Mouse (Mus musculus) CH12.LX (cell line): ENCODE data around the gene Gphb5. TPM values are rescaled to one million over a fixed set of nuclear protein-coding genes. Genes with fewer than 3 reads are reported as not detected.

Source experiments
- DNase-seq: peaks from one replicate; pipeline ENCODE4 v3.0.0-alpha.2; 2013; ENCODE audit errors: extremely low read depth
- H3K27ac ChIP-seq: 2 replicates; pipeline ENCODE4 v1.5.1; 2012; ENCODE audit warnings: low read depth, mild to moderate bottlenecking, control low read depth, moderate library complexity; ENCODE audit not compliant: insufficient read depth
- H3K27me3 ChIP-seq: replicated peaks from 2 replicates; pipeline ENCODE3; 2012; ENCODE audit warnings: inconsistent platforms
- H3K36me3 ChIP-seq, 2 experiments: replicated peaks in 1 of 2; 2 replicates each; pipeline versions ENCODE3 to v1.6.1; 2012; ENCODE audit warnings: inconsistent platforms in 1 of 2, low read length in 1 of 2, mild to moderate bottlenecking in 1 of 2, mixed read lengths in 1 of 2, moderate library complexity in 1 of 2; ENCODE audit not compliant: control insufficient read depth in 1 of 2, insufficient read depth in 1 of 2
- H3K4me1 ChIP-seq, 2 experiments: 2 replicates each; pipeline ENCODE4 v1.6.1; 2012; ENCODE audit warnings: inconsistent platforms in 1 of 2, moderate library complexity in 1 of 2; ENCODE audit not compliant: insufficient read depth in 2 of 2, control insufficient read depth in 1 of 2
- H3K4me2 ChIP-seq: 2 replicates; pipeline ENCODE4 v1.6.1; 2012; ENCODE audit warnings: low read depth, mild to moderate bottlenecking, control low read depth; ENCODE audit not compliant: poor library complexity, insufficient read depth, severe bottlenecking
- H3K4me3 ChIP-seq, 3 experiments: fragments of 150-350 bp in 1 of 3; sonication (generic) in 1 of 3; replicated peaks in 1 of 3; 2 replicates each; pipeline versions ENCODE3 to v1.5.1; 2011 to 2012; ENCODE audit warnings: low read depth in 2 of 3, low read length in 2 of 3, mild to moderate bottlenecking in 2 of 3, moderate library complexity in 2 of 3, control low read depth in 1 of 3, improper control_type of control experiment in 1 of 3, inconsistent platforms in 1 of 3, mixed read lengths in 1 of 3; ENCODE audit not compliant: poor library complexity in 1 of 3
- H3K79me2 ChIP-seq: replicated peaks from 2 replicates; pipeline ENCODE4 v1.6.1; 2012; ENCODE audit warnings: mild to moderate bottlenecking, moderate library complexity; ENCODE audit not compliant: control insufficient read depth, poor library complexity, insufficient read depth, severe bottlenecking; ENCODE audit errors: extremely low read depth
- H3K9ac ChIP-seq: 2 replicates; pipeline ENCODE4 v1.6.1; 2012; ENCODE audit warnings: low read depth, mild to moderate bottlenecking, control low read depth, moderate library complexity; ENCODE audit not compliant: insufficient read depth
- H3K9me3 ChIP-seq: replicated peaks from 2 replicates; pipeline ENCODE3; 2012; ENCODE audit warnings: low read length, inconsistent platforms, mixed read lengths
- BHLHE40 ChIP-seq: IDR thresholded peaks from 2 replicates; pipeline ENCODE4 v1.6.1; 2011; ENCODE audit warnings: mild to moderate bottlenecking, low read depth, low read length, improper control_type of control experiment
- CHD1 ChIP-seq: IDR thresholded peaks from 2 replicates; pipeline ENCODE4 v1.6.1; 2012; ENCODE audit warnings: low read depth, low read length, improper control_type of control experiment, inconsistent platforms
- CTCF ChIP-seq, 2 experiments: IDR thresholded peaks in 1 of 2; conservative IDR thresholded peaks in 1 of 2; 2 replicates each; pipeline ENCODE4 v1.5.1; 2011 to 2012; ENCODE audit warnings: low read depth in 2 of 2, low read length in 2 of 2, improper control_type of control experiment in 1 of 2, inconsistent platforms in 1 of 2, mild to moderate bottlenecking in 1 of 2, moderate library complexity in 1 of 2
- ELF1 ChIP-seq: IDR thresholded peaks from 2 replicates; pipeline ENCODE4 v1.6.1; 2014; ENCODE audit warnings: low read depth, mild to moderate bottlenecking, inconsistent platforms, low read length, improper control_type of control experiment
- ETS1 ChIP-seq: conservative IDR thresholded peaks from 2 replicates; pipeline ENCODE4 v1.6.1; 2012; ENCODE audit warnings: low read depth, mild to moderate bottlenecking, inconsistent platforms, low read length, improper control_type of control experiment, moderate library complexity
- HCFC1 ChIP-seq: IDR thresholded peaks from 2 replicates; pipeline ENCODE4 v1.6.1; 2012; ENCODE audit warnings: low read depth, mild to moderate bottlenecking, inconsistent platforms, low read length, improper control_type of control experiment
- IRF4 ChIP-seq: IDR thresholded peaks from 2 replicates; pipeline ENCODE4 v1.6.1; 2014; ENCODE audit warnings: low read depth, mild to moderate bottlenecking, inconsistent platforms, low read length, improper control_type of control experiment
- JUND ChIP-seq: conservative IDR thresholded peaks from 2 replicates; pipeline ENCODE4 v1.6.1; 2011; ENCODE audit warnings: low read depth, low read length, improper control_type of control experiment
- MAFK ChIP-seq: IDR thresholded peaks from 2 replicates; pipeline ENCODE4 v1.6.1; 2011; ENCODE audit warnings: low read length, improper control_type of control experiment; ENCODE audit not compliant: insufficient replicate concordance
- MXI1 ChIP-seq: IDR thresholded peaks from 2 replicates; pipeline ENCODE4 v1.6.1; 2011; ENCODE audit warnings: mild to moderate bottlenecking, low read depth, low read length, improper control_type of control experiment
- MYC ChIP-seq: IDR thresholded peaks from 2 replicates; pipeline ENCODE4 v1.6.1; 2011; ENCODE audit warnings: low read depth, mild to moderate bottlenecking, improper control_type of control experiment, low read length
- NELFE ChIP-seq: IDR thresholded peaks from 2 replicates; pipeline ENCODE4 v1.6.1; 2011; ENCODE audit warnings: low read depth, low read length, improper control_type of control experiment
- PAX5 ChIP-seq: IDR thresholded peaks from 2 replicates; pipeline ENCODE4 v1.6.1; 2012; ENCODE audit warnings: low read length, inconsistent platforms, mixed read lengths
- POLR2AphosphoS2 ChIP-seq: IDR thresholded peaks from 2 replicates; pipeline ENCODE4 v1.6.1; 2011; ENCODE audit warnings: low read depth, low read length, improper control_type of control experiment
- RCOR1 ChIP-seq: conservative IDR thresholded peaks from 2 replicates; pipeline ENCODE4 v1.6.1; 2012; ENCODE audit warnings: low read depth, mild to moderate bottlenecking, inconsistent platforms, low read length, improper control_type of control experiment
- SMC3 ChIP-seq: IDR thresholded peaks from 2 replicates; pipeline ENCODE4 v1.6.1; 2011; ENCODE audit warnings: low read depth, low read length, improper control_type of control experiment
- TBP ChIP-seq: conservative IDR thresholded peaks from 2 replicates; pipeline ENCODE4 v1.6.1; 2011; ENCODE audit warnings: low read depth, low read length, improper control_type of control experiment
- USF1 ChIP-seq: IDR thresholded peaks from 2 replicates; pipeline ENCODE4 v1.6.1; 2014; ENCODE audit warnings: low read depth, mild to moderate bottlenecking, inconsistent platforms, low read length, improper control_type of control experiment
- USF2 ChIP-seq: conservative IDR thresholded peaks from 2 replicates; pipeline ENCODE4 v1.6.1; 2011; ENCODE audit warnings: low read depth, low read length, improper control_type of control experiment
- ZKSCAN1 ChIP-seq: IDR thresholded peaks from 2 replicates; pipeline ENCODE4 v1.6.1; 2012; ENCODE audit warnings: low read depth, inconsistent platforms, low read length, improper control_type of control experiment, borderline replicate concordance
- ZNF384 ChIP-seq: IDR thresholded peaks from 2 replicates; pipeline ENCODE4 v1.6.1; 2012; ENCODE audit warnings: low read depth, low read length, improper control_type of control experiment, inconsistent platforms
- dilution Hi-C: fragments of 300-500 bp; cut with MboI; formaldehyde crosslinking; loops from 2 replicates; pipeline ENCODE4 v1.14.3; 2020; ENCODE audit warnings: low sequenced_read_pairs; ENCODE audit not compliant: extremely low pct_unique_long_range_greater_than_20kb, extremely low pct_ligation_motif_present
- in situ Hi-C: fragments of 300-500 bp; cut with MboI; formaldehyde crosslinking; loops from 3 replicates; pipeline ENCODE4 v1.14.3; 2019; ENCODE audit warnings: low sequenced_read_pairs, low pct_ligation_motif_present, low pct_unique_long_range_greater_than_20kb, mixed read lengths
- polyA plus RNA-seq: library from polyadenylated mRNA; unstranded; fragments of >175 nt; gene quantifications from 2 replicates; pipeline ENCODE4 v1.2.1, GENCODE M21; 2012; ENCODE audit warnings: low read depth; ENCODE audit not compliant: insufficient read length
- total RNA-seq, 2 experiments: library from RNA; depleted of rRNA; stranded (reverse); fragments of 300-350 nt in 1 of 2; fragments of >200 nt in 1 of 2; gene quantifications; 2 replicates each; pipeline ENCODE4 v1.2.3; 2012 to 2014

The Gphb5 gene
- total and polyA plus RNA-seq, 3 experiments: not detected

GRCm38 (mm10) chr12:75387846-75388245, 28.7 kb downstream of the Gphb5 start:
- Histone ChIP-seq H3K4me2 (no peak overlapping the region), H3K4me3 (no peak overlapping the region), H3K36me3 (no peaks in the 10 kb centered on the region), H3K27ac (no peak overlapping the region), H3K9ac (no peak overlapping the region), H3K79me2 (no peaks in the 10 kb centered on the region)
- no peak for DNase-seq
- dilution Hi-C loops: no loop called here
- TF ChIP-seq CHD1: no peak
- no peak for TF ChIP-seq MXI1
- no peak for TF ChIP-seq USF1
- no peak for TF ChIP-seq ZNF384
- no peak for TF ChIP-seq JUND
- no peak for TF ChIP-seq PAX5
- no peak for TF ChIP-seq ELF1
- TF ChIP-seq SMC3: no peak
- TF ChIP-seq, all 38 proteins: peak for 0
- H3K27me3 ChIP-seq: no peaks in the 10 kb centered on the region
- H3K4me1 ChIP-seq: no peaks in the 10 kb centered on the region
- H3K9me3 ChIP-seq: no peaks in the 10 kb centered on the region
- in situ Hi-C loops: no loop called here

- no peaks in the 10 kb centered on the region for H3K4me1 ChIP-seq
- in situ Hi-C loops (no loop called here), dilution Hi-C loops (no loop called here)
- H3K36me3 ChIP-seq: no peaks in the 10 kb centered on the region
- no peaks in the 10 kb centered on the region for H3K79me2 ChIP-seq
- no peak overlapping the region for H3K4me2 ChIP-seq
- DNase-seq: no peak
- no peak overlapping the region for H3K9ac ChIP-seq
- no peaks in the 10 kb centered on the region for H3K9me3 ChIP-seq
- no peak overlapping the region for H3K4me3 ChIP-seq
- no peak for TF ChIP-seq PAX5
- no peak for TF ChIP-seq RCOR1
- TF ChIP-seq POLR2AphosphoS2: no peak
- no peak for TF ChIP-seq USF2
- no peak for TF ChIP-seq MYC
- no peak for TF ChIP-seq MAFK
- no peak for TF ChIP-seq IRF4
- TF ChIP-seq NELFE: no peak
- no peak for TF ChIP-seq CTCF (conservative IDR thresholded peaks at IDR 0.05 in 1 of 2, IDR thresholded peaks at IDR 0.05 in 1 of 2; ENCODE audit: low read depth in 2 of 2, low read length in 2 of 2)
- no peak for TF ChIP-seq ZKSCAN1
- no peak for TF ChIP-seq TBP
- no peak for TF ChIP-seq ELF1
- no peak for TF ChIP-seq SMC3
- TF ChIP-seq BHLHE40: no peak
- no peak for TF ChIP-seq ZNF384
- TF ChIP-seq HCFC1: no peak
- no peak for TF ChIP-seq ETS1
- no peaks in the 10 kb centered on the region for H3K27me3 ChIP-seq
- H3K27ac ChIP-seq: no peak overlapping the region
Observed at GRCm38 (mm10) chr12:75387156-75387555, 29.4 kb downstream of the Gphb5 start.
